Mouse (Mus musculus) liver, adult 2 months (tissue): ENCODE data around the gene Gadd45a. TPM values are rescaled to one million over a fixed set of nuclear protein-coding genes. Genes with fewer than 3 reads are reported as not detected.

Experiments used
- DNase-seq: peaks from one replicate; pipeline ENCODE4 v3.0.0-alpha.2; 2011; ENCODE audit warnings: low read depth, low spot score; ENCODE audit errors: extremely low read depth
- H3K27ac ChIP-seq: fragments of 200-500 bp; replicated peaks from 2 replicates; pipeline ENCODE4 v1.5.1; 2012; ENCODE audit warnings: low read depth, mild to moderate bottlenecking, control low read depth, inconsistent platforms, low read length; ENCODE audit not compliant: insufficient read depth
- H3K27me3 ChIP-seq: fragments of 200-500 bp; 2 replicates; pipeline ENCODE4 v1.6.1; 2012; ENCODE audit warnings: mild to moderate bottlenecking, moderate library complexity, low read length, inconsistent platforms; ENCODE audit not compliant: control insufficient read depth, insufficient read depth
- H3K36me3 ChIP-seq: fragments of 200-500 bp; 2 replicates; pipeline ENCODE4 v1.6.1; 2012; ENCODE audit warnings: low read length, inconsistent platforms; ENCODE audit not compliant: control insufficient read depth, insufficient read depth
- H3K4me1 ChIP-seq: fragments of 200-500 bp; 2 replicates; pipeline ENCODE4 v1.6.1; 2011; ENCODE audit warnings: low read length; ENCODE audit not compliant: control insufficient read depth, insufficient read depth
- H3K4me3 ChIP-seq: fragments of 200-500 bp; 2 replicates; pipeline ENCODE4 v1.5.1; 2011; ENCODE audit warnings: low read depth, mild to moderate bottlenecking, control low read depth, low read length, moderate library complexity; ENCODE audit not compliant: insufficient read depth
- H3K79me2 ChIP-seq: fragments of 200-500 bp; 2 replicates; pipeline ENCODE4 v1.6.1; 2012; ENCODE audit warnings: inconsistent platforms, mild to moderate bottlenecking, low read length, moderate library complexity; ENCODE audit not compliant: control insufficient read depth, insufficient read depth
- H3K9ac ChIP-seq: fragments of 200-500 bp; 2 replicates; pipeline ENCODE4 v1.6.1; 2012; ENCODE audit warnings: low read depth, mild to moderate bottlenecking, control low read depth, inconsistent platforms, low read length
- CTCF ChIP-seq: fragments of 200-500 bp; IDR thresholded peaks from 2 replicates; pipeline ENCODE4 v1.5.1; 2011; ENCODE audit warnings: low read depth, low read length, control low read depth
- POLR2A ChIP-seq: fragments of 200-500 bp; IDR thresholded peaks from 2 replicates; pipeline ENCODE4 v1.6.1; 2011; ENCODE audit warnings: low read length, control low read depth; ENCODE audit not compliant: insufficient read depth; ENCODE audit errors: extremely low read depth
- whole genome bisulfite sequencing: fragments of 180-500 bp; shearing (Covaris S2); methylation state at CpG from one replicate; pipeline ENCODE4 v1.1.7; 2018; 5-methylcytosine and 5-hydroxymethylcytosine counted together
- polyA plus RNA-seq: library from polyadenylated mRNA; depleted of rRNA; stranded (reverse); fragments of >200 nt; gene quantifications from 2 replicates; pipeline ENCODE4 v1.2.3, GENCODE M21; 2012
- total RNA-seq: library from RNA; depleted of rRNA; stranded (reverse); fragments of >200 nt; gene quantifications from 2 replicates; pipeline ENCODE4 v1.2.3, GENCODE M21; 2014

Gadd45a gene
- total and polyA plus RNA-seq, 2 experiments, result 5.3 to 13.1 TPM

GRCm38 (mm10) chr6:67069219-67069762 lies 32.0 kb upstream of the Gadd45a start:
- no peaks in the 10 kb centered on the region for H3K4me1 ChIP-seq
- no peak overlapping the region for H3K27ac ChIP-seq
- WGBS, result 75% methylated on average over 8 of the region's 8 CpGs
- no peak overlapping the region for H3K4me3 ChIP-seq
- H3K9ac ChIP-seq, result no peak overlapping the region
- H3K79me2 ChIP-seq, result no peaks in the 10 kb centered on the region
- no peaks in the 10 kb centered on the region for H3K36me3 ChIP-seq
- no peak for TF ChIP-seq POLR2A
- no peak for DNase-seq
- no peaks in the 10 kb centered on the region for H3K27me3 ChIP-seq

- no peak for DNase-seq
- WGBS, result 82% methylated on average over 5 of the region's 5 CpGs
- no peak overlapping the region for H3K27ac ChIP-seq
- no peaks in the 10 kb centered on the region for H3K27me3 ChIP-seq
- TF ChIP-seq POLR2A (no peak), CTCF (no peak)
- H3K9ac ChIP-seq, result no peak overlapping the region
- no peaks in the 10 kb centered on the region; the same call in 1 of the 2 replicates for H3K4me1 ChIP-seq
- no peak overlapping the region for H3K4me3 ChIP-seq
- no peaks in the 10 kb centered on the region for H3K79me2 ChIP-seq
- no peaks in the 10 kb centered on the region for H3K36me3 ChIP-seq
Measured at GRCm38 (mm10) chr6:67060057-67060456, 22.8 kb upstream of the Gadd45a start.

DNA sequence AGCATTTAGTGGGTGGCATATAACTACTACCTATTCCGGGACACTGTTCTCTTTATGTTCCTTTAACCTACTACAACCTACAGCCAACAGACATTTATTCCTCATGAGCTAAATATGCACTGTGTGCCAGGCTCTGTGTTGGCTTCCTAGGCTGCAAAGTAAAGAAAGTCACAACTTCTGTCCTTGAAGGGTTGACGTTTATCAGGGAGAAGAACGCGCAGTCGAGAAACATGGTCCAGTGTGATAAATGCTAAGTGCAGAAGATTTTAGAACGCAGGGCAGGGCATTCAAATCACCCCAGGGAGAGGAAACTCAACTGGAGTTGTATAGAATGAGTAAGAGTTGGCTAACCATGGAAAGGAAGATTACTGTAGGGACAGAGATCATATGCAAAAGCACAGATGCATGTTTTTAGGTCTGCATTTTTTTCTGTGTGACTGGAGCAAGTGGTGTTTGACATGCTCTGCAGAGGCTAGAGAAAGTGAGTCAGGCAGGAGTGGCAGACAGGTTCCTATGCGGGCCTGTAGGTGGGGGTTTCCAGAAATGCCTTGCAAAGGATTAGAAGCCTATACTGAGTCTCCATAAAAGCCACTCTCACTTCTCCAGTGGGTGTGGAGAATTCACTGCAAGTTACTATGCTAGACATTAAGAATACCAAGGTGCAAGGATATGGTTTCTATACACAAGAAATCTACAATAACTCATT lies 20.9 kb upstream of the Gadd45a start:
- 92% methylated on average over 7 of the region's 7 CpGs for WGBS
- H3K4me1 ChIP-seq, result no peaks in the 10 kb centered on the region; the same call in 1 of the 2 replicates
- H3K36me3 ChIP-seq, result no peaks in the 10 kb centered on the region
- TF ChIP-seq CTCF (no peak), POLR2A (no peak)
- no peak overlapping the region for H3K4me3 ChIP-seq
- no peak for DNase-seq
- no peaks in the 10 kb centered on the region for H3K27me3 ChIP-seq
- no peaks in the 10 kb centered on the region for H3K79me2 ChIP-seq
- H3K9ac ChIP-seq, result no peak overlapping the region
- no peak overlapping the region for H3K27ac ChIP-seq

DNA sequence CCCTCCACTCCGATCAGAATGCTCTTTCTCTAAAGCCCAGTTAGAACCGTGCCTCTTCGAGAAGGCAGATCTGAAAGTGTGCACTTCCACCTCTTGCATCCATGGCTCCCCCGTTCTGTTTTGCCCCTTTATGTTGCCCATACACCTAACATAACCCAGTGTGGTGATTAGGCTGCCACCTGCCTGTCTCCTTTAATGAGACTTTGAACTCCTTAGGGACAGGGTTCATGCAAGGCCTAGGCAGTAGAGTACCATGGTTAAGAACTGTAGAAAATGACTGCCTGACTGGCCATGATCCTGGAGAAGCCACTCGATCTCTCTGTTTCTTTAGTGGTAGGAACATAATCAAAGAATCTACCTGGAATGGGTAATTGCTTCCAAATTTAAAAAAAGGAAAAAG lies 20.3 kb upstream of the Gadd45a start:
- Histone ChIP-seq H3K9ac (no peak overlapping the region), H3K79me2 (no peaks in the 10 kb centered on the region), H3K27ac (no peak overlapping the region), H3K27me3 (no peaks in the 10 kb centered on the region), H3K36me3 (no peaks in the 10 kb centered on the region), H3K4me3 (no peak overlapping the region), H3K4me1 (no peaks in the 10 kb centered on the region; the same call in 1 of the 2 replicates)
- TF ChIP-seq POLR2A (no peak), CTCF (no peak)
- DNase-seq, result no peak
- 83% methylated on average over 5 of the region's 5 CpGs for WGBS

DNA sequence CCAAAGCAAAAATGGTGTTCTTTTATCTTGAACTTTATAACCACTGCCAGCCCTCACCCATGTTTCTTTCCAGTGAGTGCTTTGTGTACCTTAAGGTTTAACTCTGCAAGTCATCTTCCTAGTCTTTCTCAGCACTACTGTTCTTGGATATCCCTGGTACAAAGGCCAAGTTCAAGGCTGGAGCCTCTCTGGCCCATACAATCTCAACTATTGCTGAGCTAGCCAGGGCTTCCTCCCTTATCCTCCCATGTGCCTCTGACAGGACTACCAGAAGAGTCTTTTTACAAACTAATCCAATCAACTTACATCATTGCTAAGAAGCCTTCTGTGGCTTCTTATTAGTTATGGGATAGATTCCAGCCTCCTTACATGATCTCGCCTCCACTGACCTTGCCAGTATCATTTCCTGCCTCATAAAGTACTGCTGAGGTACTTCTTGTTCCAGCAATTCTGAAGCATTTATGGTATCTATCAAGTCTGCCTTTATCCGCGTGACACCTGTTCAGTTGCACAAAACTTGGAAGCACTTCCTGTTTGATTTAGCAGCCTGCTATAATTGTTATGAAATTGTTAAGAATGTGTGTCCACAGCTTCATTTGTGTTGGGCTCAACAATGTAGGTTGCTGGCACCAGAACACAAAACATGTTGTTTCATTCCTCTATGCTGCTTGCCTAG lies 19.8 kb upstream of the Gadd45a start:
- DNase-seq, result no peak
- Histone ChIP-seq H3K9ac (no peak overlapping the region), H3K36me3 (no peaks in the 10 kb centered on the region), H3K27me3 (no peaks in the 10 kb centered on the region), H3K27ac (no peak overlapping the region), H3K4me3 (no peak overlapping the region), H3K79me2 (no peaks in the 10 kb centered on the region), H3K4me1 (no peaks in the 10 kb centered on the region; the same call in 1 of the 2 replicates)
- no peak for TF ChIP-seq CTCF
- no peak for TF ChIP-seq POLR2A
- 63% methylated on average over 3 of the region's 3 CpGs for WGBS
